Mouse (Mus musculus) brain, embryonic 18.5 days (tissue): ENCODE results near the gene Cntf.

Experiments used
- DNase-seq: peaks from one replicate; pipeline ENCODE4 v3.0.0-alpha.2; 2012; ENCODE audit warnings: low read depth, low spot score

The Cntf gene

DNA sequence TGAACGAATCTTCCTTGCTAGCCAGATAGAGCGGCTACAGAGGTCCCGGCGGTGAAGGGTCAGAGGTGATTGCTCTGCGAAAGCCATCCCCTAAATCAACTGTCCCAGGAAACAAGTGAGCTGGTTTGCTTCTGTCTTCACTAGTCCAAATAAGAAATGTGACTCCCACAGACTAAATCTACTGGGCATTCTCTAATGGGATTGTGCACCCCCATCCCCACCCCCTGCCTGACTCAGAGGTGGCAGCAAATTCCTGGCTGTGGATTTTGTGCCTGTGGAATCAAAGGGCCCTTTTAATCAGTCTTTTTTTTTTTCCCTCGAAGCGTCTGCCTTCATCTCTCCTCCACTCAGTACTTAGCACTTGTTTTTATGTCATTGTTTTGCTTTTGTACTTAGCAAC is at the start of gene Cntf:
Cntf (minus strand) TSS at position 325 of the 400 bp plus-strand sequence.
- DNase-seq = no peak

DNA sequence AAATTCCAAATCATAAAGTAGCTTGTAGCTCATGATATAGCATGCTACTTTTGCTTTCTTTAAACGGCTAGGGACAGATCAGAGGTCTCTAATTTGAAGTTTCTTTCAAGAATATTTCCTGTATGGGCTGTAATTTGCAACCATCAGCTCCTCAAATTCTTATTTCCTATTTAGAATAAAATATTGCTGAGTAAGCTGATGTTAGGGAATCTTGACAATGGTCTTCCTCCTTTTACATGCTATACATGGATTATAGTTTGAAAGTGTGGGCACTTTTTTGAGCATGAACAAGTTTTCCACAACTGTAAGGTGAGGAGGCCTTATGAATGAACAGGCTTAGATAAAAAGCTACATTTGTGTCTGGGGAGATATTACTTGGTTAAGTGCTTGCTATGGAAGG is 48.5 kb upstream of the Cntf start:
- DNase-seq = no peak

DNA sequence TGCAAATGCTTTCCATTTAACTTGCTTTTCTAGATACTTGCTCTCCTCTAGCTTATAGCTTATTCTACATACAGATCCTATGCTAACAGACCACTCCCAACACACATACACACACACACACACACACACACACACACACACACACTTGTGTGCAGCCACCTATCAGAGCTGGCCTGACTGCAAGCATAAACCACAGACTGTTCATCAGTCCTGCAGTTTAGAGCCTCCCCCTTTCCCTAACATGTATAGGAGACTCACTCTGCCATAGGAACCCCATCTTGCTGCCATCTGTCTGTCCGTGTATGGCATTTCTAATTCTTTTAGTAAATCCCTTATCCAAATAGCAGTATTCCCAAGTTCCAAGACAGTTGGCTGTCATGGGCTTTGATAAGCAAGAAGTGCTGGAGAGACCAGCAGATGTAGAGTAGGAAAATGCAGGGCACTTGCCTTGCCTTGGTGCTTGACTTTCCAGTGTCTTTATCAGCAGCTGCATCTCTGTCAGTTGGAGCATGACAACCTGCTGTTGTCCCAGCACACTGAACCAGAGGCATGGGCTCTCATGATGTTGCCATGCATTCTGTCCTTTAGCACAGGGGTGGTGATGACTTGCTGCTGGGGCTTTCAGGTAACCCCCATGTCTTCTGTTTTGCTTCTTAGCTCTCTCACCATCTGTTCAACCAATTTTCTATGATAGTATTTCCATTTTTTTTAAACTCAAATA is 47.4 kb upstream of the Cntf start:
- no peak for DNase-seq

DNA sequence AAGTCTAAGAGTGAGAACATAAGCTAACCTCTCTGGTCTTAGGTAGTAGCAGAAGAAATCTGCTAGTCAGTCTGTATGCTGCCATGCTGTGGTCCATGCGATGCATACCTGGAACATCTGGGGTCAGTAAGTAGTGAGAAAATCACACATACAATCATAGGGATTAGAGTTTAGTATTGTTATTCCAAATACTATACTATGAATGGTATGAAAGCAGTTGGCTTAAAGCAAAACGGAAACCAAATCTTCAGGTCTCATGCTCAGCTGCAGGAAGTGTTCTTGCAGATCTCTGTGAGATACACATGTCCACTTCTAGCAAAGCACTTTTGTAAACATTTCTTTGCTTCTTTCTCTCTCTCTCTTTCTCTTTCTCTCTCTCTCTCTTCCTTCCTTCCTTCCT is 40.8 kb upstream of the Cntf start:
- DNase-seq = no peak

DNA sequence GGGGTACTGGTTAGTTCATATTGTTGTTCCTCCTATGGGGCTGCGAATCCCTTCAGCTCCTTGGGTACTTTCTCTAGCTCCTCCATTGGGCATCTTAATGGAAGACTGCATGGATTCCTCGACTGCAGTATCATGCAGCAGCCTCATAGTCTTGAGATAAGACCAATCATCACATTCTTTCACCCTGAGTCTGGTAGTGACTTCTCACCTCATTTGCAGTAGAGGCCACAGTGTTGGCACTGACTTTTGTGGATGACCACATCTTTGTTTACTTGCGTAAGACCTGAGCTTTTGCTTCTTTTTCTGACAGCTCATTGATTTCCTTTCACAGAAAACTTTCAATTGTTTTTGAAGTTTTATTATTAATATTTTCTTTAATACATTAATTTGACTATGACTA is 40.3 kb upstream of the Cntf start:
- DNase-seq = no peak

DNA sequence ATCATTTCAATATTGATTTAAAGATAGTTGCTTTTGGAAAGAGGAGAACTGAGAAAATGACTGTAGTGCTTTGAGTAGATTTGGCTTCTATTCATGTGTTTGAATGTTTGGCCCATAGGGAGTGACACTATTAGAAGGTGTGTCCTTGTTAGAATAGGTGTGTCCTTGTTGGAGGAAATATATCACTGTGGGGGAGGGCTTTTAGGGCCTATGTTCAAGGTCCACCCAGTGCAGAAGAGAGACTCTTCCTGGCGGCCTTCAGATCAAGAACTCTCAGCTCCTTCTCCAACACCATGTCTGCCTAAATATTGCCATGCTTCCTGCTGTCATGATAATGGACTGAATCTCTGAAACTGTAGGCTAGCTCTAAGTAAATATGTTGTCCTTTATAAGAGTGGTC is 38.8 kb upstream of the Cntf start:
- DNase-seq = no peak

DNA sequence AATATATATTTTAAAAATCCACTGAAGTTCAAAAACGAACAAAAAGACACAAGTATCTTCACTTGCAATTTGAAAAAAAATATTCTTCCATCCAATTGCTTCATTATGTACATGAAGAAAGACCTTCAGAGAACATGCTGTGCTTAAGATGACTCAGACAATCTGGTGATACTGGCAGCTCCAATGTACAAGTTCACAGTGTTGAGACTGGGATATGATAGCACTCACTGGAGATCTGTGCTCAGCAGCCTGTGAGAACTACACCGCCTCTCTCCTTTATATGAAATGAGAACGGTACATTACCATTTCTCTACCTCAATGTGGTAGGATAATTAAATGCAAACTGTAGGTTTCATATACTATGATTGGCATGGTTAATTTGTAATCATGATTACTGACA is 37.4 kb upstream of the Cntf start:
- DNase-seq = no peak

DNA sequence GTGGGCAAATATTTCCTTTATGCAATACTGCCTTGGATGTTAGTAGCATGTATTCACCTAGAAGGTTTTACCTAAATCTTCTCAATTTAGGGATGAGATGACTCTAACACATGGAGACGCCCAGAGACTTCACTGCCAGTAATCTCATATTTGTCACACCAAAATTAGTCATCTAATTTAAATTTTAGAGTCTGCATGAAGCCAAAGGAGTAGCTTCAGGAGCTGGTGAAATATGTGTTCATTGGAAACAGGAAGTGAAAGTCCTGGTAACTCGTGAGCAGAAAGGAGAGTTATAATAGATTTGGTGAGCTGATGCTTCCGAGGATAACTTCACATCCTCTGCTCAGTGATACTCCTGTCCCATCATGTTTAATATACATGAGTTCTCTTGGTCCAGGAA is 35.6 kb upstream of the Cntf start:
- no peak for DNase-seq

DNA sequence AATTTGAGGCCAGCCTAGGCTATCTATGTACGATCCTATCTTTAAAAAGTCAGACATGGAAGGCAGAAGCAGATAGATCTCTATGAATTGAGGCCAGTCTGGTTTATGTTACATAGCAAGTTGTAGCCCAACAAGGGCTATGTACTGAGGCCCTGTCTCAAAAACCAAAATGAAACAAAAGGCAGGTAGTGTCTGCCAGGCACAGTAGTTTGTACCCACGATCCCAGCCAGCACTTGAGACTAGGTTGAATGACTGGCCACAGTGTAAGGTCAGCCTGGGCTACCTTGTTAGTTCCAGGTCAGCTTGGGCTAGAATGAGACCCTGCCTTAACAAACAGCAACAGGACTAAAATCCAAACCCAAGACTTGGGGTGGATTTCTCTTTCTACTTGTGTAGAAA is 35.2 kb upstream of the Cntf start:
- no peak for DNase-seq

DNA sequence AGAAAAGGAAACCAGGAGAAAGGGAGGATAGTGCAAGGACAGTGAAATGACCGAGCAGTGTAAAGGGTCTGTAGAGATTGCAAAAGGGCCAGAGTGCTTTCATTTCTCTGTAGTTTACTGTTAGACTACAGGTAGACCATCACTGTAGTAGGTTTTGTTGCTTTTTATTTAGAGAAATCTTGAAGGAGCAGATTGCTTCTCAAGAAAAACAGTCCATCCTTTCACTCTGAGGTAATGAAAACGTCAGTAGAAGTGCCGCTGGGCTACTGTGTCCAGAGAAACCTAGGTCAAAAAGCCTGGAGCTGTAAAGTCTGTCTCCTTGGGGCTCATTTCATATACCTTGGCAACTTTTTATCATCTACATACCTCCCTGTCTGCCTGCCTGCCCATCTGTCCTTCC is 33.6 kb upstream of the Cntf start:
- DNase-seq = no peak

DNA sequence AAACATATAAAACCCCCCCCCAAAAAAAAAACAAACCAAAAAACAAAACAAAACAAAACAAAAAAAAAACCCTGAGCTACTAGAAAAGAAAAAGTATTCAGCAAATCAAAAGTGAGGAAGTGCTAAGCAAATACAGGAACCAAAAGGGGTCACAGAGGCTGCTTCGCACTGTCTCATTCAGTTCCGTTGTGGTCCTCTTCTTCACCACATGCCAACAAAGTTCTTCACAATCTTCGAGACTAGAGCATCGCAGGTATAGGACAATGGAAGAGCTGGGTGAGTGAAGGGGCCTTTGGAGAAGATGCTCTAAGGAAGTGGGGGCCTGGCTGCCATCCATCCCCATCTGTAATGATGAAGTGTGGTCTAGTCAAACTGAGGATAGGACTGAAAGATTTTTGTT is 33.0 kb upstream of the Cntf start:
- no peak for DNase-seq

DNA sequence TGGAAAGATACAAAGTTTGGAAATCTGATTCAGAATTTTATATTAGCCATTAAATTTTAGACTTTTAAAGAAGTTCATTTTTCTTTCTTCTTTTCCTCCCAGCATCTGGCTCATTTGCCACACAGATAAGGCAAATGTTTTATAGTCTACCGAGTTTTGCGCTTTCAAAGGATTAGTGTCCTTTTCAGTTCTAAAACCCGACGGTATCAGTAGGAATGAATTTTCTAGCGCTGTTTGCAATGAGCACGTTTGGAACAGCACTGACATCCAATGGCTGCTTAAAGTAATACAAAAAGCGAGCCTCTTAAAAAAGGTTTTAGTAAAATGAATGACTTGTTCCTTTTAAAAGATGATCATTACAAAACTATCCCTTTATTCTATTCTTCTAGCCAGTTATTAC is 31.6 kb upstream of the Cntf start:
- peak; percentile 24 for DNase-seq

DNA sequence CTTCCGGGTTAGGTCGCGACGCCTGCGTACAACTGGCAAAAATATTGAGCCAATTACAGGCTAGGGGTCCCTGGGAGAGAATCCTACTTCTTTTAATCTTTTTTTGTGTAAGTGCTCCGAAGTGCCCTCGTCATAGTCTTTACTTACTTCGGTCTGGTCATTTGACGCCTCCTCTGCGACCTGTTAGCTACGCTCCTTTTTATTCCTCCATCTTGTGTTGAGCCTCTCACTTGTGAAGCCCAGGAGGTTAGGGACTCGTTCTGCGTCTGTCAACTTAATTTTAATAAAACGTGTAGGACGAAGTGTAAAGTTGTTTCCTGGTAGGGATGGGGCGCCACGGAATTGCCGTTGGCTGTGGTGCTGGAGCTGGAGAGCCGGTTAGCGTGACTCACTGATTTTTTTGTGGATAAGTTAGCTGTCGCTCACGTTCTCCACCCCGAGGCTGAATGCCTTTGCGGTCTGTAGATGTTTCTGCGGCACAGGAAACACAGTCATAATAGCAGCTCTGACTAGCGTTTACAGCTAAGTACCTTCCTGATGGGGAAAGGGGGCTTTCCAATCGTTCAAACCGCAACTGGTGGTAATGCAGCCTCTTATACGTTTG is 31.0 kb upstream of the Cntf start:
- DNase-seq = no peak

DNA sequence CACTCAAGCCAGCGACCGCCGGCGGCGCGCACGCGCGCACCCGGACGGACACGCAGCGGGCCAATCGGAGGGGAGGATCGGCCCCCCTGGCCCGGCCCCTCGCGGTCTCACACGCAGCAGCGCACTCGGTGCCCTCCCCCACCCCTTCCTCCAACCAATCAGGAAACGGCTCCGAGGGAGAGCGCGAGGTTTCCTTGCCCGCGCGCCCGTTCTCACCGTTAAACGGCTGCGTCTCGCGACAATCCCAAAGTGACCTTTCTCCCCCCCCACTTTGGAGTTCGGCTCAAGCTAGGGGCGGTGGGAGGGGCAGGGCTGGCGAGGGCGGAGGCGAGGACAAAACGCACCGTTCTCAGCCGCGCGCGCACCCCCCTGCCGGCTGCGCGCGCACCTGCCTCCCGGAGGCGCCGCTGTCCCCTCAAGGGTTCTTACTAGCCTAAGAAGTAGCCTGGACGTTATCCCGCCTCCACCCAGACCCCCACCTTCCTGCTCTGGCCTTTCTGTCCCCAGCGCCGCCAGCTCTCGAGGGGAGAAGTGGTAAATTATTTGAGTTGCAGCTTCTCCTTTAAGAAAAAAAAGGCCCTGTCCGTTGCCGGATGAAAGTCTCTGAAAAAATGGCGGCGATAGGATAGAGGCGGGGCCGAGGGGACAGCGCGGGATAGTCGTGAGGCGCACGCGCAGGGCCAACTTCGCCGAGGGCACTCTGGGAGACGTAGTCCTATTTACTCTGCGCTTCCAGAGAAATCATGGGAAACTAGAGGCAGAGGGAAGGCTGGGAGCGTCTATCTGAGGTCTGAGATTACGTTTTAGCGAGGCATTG is 30.3 kb upstream of the Cntf start, which contains the start of the genes Zfp91 and Lpxn:
Zfp91 (minus strand) TSS at position 616 of the 817 bp plus-strand sequence.
Lpxn (plus strand) TSS at position 683 of the 817 bp plus-strand sequence.
- DNase-seq = peak; percentile 98

DNA sequence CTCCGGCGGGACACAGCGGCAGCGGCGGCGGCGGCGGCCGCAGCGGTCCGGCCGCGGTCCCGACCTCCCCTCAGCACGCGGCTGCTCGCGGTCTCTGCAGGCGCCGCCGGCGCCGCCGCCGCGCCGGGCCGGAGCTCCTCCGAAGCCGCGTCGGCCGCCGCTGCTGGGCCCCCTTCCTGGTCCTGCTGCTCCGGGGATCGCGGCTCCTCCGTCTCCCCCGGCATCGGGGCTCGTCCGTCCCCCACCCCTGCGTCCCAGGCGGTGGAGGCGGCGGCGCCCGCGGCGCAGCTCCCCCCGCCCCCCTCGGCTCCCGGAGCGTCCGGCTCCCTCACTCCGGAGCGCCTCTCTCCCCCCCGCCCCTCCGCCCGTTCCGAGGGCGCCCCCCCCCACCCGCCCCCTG is 29.7 kb upstream of the Cntf start:
- DNase-seq = no peak

DNA sequence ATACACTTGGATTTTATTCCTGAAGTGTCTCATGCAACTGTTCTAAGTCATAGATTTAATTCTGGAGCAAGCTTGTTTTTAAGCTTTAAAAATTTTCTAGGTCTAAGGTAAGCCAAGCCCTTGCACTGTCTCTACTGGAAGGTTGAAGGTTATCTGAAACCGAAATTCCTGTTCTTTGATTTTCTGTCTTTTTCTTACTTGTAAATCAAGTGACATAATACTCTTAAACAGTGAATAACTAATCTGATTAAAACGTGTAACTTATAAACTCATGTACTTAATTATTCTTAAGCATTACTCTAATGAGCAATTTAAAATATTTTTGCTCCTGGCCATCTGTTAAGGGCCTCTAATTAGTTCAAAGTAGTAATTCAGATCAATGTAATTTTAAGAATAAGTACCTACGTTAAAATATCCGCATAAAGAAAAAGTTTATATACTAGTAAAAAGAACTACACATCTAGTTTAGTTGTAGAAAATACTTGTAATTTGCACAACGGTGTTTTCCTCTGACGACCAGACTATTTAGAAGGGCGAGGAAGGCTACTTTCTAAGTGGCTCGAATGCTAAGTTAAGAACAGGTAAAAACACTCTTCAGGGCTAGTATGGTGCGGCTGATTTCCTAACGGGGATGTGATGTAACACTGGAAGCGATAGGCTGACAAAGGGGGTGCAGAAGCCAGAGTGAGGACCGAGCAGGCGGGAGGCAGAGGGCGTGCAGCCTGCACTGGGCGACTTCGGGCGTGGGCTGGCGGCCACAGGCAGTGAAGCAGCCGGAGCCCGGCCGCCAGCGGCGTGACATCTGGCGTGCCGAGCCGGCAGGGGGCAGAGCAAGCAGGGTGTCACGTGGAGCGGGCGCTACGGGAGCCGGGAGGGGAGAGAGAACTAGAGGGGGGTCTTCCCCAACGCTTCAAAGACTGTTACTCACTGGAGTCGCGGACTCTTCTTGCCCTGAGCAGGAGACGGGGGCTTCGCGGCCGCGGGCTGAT is 28.9 kb upstream of the Cntf start:
- DNase-seq = peak; percentile 70

DNA sequence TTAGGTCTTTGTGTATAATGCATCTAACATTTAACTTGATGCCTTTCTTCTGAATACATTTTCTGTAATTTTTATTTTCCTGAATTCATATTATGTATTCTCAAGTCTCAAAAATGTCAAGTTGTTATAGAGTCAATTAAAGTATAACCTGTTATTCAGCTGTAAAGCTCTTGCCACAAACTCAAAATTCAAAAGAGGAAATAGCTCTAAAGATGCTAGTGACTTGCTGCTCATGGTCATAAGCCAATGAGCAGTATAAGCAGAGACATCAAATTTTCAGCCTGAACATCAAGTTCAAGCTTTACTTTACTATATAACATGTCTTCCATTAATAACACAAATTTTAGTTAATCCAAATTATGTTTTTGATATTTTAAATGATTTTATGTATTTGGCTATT is 26.9 kb upstream of the Cntf start:
- DNase-seq = no peak

DNA sequence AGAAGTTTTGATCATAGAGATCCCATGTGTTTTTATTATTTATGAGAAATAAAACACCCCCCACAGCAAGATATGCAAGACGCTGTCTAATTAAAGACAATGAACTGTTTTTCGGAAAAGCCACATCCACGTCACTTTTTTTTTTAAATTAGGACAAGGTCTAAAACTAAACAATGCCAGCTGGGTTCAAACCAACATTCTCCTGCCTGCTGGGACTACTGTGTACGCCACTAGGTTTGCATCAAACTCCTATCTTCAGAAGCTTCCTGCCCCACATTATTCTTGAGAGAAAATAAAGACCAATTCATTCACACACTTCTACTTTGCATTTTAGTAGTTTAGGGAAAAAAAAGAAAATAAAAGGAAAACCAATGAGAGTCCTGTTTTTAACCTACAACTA is 22.3 kb upstream of the Cntf start:
- DNase-seq = no peak

DNA sequence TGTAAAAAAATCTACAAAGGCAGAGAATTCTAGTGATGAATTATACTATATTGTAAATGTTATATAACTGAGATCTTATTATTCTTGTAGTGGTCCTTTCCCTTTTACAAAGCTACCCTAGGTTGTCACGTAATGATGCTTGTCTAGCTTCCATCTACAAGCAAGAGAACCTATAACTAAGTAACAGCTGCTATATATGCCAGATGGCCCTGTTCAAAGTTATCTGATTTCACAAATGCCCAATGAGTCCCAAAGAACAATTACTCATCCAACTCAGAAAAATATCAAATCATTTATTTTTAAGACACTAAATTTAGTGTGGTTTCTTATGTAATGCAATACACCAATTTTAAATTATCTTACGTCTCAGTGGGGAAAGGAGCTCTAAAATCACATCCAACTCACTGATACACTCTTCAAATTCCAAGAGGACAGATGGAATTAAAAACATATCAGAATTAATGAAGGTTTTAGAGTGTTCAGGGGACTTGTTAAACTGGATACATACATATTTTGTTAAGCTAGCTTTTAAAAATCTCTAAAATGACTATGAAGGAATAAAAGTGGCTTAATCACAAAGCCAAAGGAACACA is 21.5 kb upstream of the Cntf start:
- DNase-seq = no peak

DNA sequence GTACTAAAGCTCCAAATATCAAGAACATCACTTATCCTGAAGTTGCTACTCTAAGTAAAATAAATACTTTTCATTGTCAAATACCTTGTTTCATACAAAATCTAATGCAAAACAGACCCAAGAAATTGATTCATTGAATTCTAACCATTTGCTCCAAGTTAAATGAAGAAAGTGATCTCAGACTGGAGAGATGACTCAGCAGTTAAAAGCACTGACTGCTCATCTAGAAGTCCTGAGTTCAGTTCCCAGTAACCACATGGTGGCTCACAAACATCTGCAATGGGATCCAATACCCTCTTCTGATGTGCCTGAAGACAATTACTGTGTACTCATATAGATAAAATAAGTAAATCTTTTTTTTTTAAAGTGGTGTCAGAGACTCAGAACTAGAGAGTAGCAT is 15.0 kb upstream of the Cntf start:
- no peak for DNase-seq

DNA sequence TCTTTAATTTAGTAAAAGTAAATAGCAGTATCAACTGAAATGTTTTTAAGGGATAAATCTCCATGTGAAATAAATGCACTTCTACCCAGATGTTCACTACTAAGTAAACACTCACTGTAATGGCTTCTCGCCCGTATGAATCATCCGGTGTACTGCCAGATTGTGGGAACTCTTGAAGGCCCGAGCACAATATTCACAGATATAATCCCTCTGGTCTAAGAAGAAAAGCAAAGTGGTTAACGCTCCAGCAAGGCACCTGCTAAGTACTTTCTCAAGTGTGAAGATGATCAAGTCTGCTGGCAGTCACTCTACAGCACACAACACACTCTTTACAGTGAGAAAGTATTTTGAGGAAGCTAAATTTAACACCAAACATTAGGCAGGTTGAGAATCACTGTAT is 5.5 kb upstream of the Cntf start:
- DNase-seq = no peak
